Mouse (Mus musculus): ENCODE results near the gene Ackr2. TPM values are rescaled to one million over a fixed set of nuclear protein-coding genes. Genes with fewer than 3 reads are reported as not detected.

Ackr2 gene
- total and polyA plus RNA-seq, 2 experiments from 2014 or later, result 1.4 to 2.1 TPM

DNA sequence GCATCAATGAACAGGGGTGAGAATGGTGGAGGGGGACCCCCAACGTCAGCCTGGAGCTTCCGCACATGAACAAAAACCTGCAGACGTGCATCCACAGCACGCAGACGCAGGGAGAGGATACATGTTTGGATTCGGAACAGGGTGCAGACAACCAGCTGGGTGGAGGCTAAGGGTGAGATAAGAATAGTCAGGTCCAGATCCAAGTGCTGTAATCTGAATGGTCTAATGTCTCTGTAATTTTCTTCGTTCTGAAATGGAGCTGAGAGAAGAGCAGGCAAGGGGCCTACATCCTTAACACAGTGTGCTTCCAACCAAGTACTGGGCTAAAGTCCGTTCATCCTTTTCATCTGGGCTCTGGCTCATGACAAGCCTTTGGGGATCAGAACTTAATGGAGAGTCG lies 6.9 kb upstream of the Ackr2 start:
- Histone ChIP-seq H3K36me3 (ENCODE audit: insufficient read depth) (no peaks in the 10 kb centered on the region), H3K27ac (ENCODE audit: low read depth, low read length) (no peak overlapping the region), H3K4me1 (ENCODE audit: insufficient read depth) (no peaks in the 10 kb centered on the region), H3K4me3 (ENCODE audit: low read depth, low read length) (no peak overlapping the region), H3K9ac (no peak overlapping the region), H3K9me3 (ENCODE audit: low read length) (no peaks in the 10 kb centered on the region), H3K27me3 (ENCODE audit: insufficient read depth, low read length) (no peaks in the 10 kb centered on the region; the same call in 1 of the 2 replicates), H3K4me2 (ENCODE audit: low read depth) (no peak overlapping the region)
- no peak for DNase-seq
- WGBS, result 88% methylated on average over 9 of the region's 9 CpGs
- no peak for TF ChIP-seq CTCF (IDR thresholded peaks at IDR 0.05; ENCODE audit: low read depth)
- no peak for ATAC-seq

DNA sequence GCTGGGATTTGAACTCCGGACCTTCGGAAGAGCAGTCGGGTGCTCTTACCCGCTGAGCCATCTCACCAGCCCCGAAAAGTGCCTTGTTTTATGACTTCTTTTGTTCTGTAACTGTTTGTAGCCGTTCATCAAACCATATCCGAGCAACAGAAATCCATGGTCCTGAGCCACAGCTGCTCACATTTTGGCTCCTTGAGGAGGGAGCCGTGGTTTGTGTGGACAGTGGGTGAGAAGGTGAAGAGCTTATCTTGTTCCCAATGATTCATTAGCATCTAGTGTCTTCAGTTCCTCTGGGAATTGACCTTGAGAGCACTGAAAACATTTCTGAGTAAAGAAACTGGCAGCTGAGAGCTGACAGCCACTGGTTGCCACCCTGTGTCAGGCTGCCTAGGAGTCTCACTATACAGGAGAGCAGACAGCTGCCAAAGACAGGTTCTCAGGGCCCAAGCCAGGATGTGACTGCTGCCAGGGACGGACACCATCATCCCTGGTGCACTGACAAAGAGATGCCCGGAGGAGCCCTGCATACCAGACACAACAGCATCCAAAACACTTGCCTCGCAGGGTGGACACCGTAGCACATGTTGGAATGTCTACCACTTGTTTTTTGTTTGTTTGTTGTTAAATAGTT lies 6.0 kb upstream of the Ackr2 start:
- Histone ChIP-seq H3K9ac (no peak overlapping the region), H3K4me2 (ENCODE audit: low read depth) (no peak overlapping the region), H3K9me3 (ENCODE audit: low read length) (no peaks in the 10 kb centered on the region), H3K4me1 (ENCODE audit: insufficient read depth) (no peaks in the 10 kb centered on the region), H3K36me3 (ENCODE audit: insufficient read depth) (no peaks in the 10 kb centered on the region), H3K27me3 (ENCODE audit: insufficient read depth, low read length) (no peaks in the 10 kb centered on the region; the same call in 1 of the 2 replicates), H3K4me3 (ENCODE audit: low read depth, low read length) (no peak overlapping the region), H3K27ac (ENCODE audit: low read depth, low read length) (no peak overlapping the region)
- DNase-seq, result no peak
- TF ChIP-seq CTCF (IDR thresholded peaks at IDR 0.05; ENCODE audit: low read depth), result no peak
- 87% methylated on average over 12 of the region's 12 CpGs for WGBS
- ATAC-seq, result no peak

DNA sequence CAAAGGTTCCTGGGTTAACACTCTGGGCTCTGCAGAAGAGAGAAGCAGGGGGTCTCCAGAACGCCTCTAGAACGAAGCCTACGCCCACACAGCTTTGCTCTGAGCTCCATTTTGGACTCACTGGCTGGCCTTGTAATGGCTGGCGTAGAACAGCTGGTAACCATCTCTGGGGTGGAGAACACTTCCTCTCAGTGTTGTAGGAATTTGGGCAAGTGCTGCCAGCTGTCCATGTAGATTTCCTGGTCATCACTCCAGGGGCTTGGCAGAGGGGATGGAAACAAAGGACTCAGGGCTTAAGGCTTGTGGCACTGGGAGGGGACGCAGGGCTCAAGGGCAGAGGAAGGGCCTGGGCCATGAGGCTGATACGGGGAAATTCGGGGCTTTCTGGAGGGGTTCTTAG lies 3.7 kb upstream of the Ackr2 start:
- no peak for TF ChIP-seq CTCF (IDR thresholded peaks at IDR 0.05; ENCODE audit: low read depth)
- DNase-seq (no peak), ATAC-seq (no peak)
- H3K9ac ChIP-seq, result no peak overlapping the region
- no peak overlapping the region for H3K27ac ChIP-seq (ENCODE audit: low read depth, low read length)
- no peaks in the 10 kb centered on the region for H3K9me3 ChIP-seq (ENCODE audit: low read length)
- WGBS, result 79% methylated on average over 7 of the region's 7 CpGs
- no peaks in the 10 kb centered on the region for H3K36me3 ChIP-seq (ENCODE audit: insufficient read depth)
- no peaks in the 10 kb centered on the region; the same call in 1 of the 2 replicates for H3K27me3 ChIP-seq (ENCODE audit: insufficient read depth, low read length)
- no peak overlapping the region for H3K4me3 ChIP-seq (ENCODE audit: low read depth, low read length)
- no peak overlapping the region for H3K4me2 ChIP-seq (ENCODE audit: low read depth)
- no peaks in the 10 kb centered on the region for H3K4me1 ChIP-seq (ENCODE audit: insufficient read depth)

DNA sequence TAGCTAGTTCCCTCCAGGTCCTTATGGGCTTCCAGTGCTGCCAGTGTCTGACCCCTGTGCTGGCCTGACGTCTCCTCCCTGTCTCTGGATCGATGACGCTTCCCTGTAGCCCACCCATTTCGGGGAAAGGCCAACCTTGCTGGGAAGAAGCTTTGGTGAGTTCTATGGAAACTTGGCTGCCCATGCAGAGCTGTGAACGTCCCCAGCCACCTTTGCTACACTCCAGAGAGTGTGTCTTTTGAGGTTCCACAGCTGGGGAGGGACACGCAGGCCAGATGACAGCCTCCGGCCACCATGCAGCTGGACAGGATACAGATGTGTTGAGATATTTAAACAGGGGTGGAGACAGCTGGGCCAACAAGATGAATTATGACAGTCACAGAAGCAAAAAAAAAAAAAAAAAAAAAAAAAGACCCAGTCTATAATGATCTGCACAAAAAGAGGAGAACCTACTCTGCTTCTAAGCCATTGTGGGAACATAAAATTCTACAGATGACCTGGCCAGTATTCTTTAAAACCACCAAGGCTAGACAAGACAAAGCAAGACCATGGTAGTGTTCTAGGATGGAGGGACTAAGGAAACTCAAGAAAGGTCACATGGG lies 2.7 kb upstream of the Ackr2 start:
- 80% methylated on average over 7 of the region's 7 CpGs for WGBS
- TF ChIP-seq CTCF (IDR thresholded peaks at IDR 0.05; ENCODE audit: low read depth), result no peak
- H3K36me3 ChIP-seq (ENCODE audit: insufficient read depth), result no peaks in the 10 kb centered on the region
- H3K4me1 ChIP-seq (ENCODE audit: insufficient read depth), result no peaks in the 10 kb centered on the region
- no peak for ATAC-seq
- no peak for DNase-seq
- no peak overlapping the region for H3K9ac ChIP-seq
- no peaks in the 10 kb centered on the region; the same call in 1 of the 2 replicates for H3K27me3 ChIP-seq (ENCODE audit: insufficient read depth, low read length)
- no peak overlapping the region for H3K4me3 ChIP-seq (ENCODE audit: low read depth, low read length)
- no peak overlapping the region for H3K4me2 ChIP-seq (ENCODE audit: low read depth)
- H3K27ac ChIP-seq (ENCODE audit: low read depth, low read length), result no peak overlapping the region
- no peaks in the 10 kb centered on the region for H3K9me3 ChIP-seq (ENCODE audit: low read length)

DNA sequence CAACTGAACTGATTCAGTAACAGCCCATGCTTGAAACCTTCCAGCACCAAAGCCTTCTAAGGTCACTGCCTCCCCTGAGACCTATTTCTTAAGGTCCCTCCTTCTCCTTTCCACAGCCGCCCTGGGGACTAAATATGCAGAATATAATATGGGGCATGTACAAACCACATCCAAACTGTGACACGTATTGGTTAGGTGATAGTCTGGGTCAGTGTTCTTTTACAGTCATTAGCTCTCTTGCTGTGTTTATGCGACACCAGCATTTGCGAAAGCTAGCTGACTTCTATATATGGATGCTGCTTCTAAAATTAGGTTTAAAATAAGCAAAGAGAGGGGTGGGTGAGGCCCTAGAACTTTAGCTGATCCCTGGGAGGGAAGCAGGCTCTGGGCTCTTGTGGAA lies 1.3 kb upstream of the Ackr2 start:
- 82% methylated on average over 4 of the region's 4 CpGs for WGBS
- Histone ChIP-seq H3K4me1 (ENCODE audit: insufficient read depth) (no peaks in the 10 kb centered on the region), H3K36me3 (ENCODE audit: insufficient read depth) (no peaks in the 10 kb centered on the region), H3K27me3 (ENCODE audit: insufficient read depth, low read length) (no peaks in the 10 kb centered on the region), H3K9me3 (ENCODE audit: low read length) (no peaks in the 10 kb centered on the region), H3K27ac (ENCODE audit: low read depth, low read length) (no peak overlapping the region), H3K4me2 (ENCODE audit: low read depth) (no peak overlapping the region), H3K4me3 (ENCODE audit: low read depth, low read length) (no peak overlapping the region), H3K9ac (no peak overlapping the region)
- DNase-seq (no peak), ATAC-seq (no peak)
- TF ChIP-seq CTCF (IDR thresholded peaks at IDR 0.05; ENCODE audit: low read depth), result no peak

DNA sequence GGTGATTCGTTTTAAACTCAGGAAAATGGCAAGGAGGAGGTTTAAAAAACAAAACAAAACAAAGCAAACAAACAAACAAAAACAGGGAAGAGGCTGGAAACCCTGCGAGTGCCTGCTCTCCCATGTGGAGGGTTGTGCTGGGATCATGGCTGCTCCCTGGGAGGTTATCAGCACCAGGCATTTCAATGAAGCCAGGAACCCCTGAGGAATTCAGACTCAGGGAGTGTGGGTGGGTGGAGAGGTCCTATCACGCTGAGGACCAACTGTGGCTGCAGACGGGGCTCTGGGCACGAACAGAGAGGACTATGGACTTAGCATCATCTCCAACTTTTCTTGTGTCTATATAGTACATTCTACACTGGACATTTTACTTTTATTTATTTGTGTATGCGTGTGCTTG lies 1.2 kb downstream of the Ackr2 start:
- H3K4me1 ChIP-seq (ENCODE audit: insufficient read depth), result no peaks in the 10 kb centered on the region
- DNase-seq (no peak), ATAC-seq (no peak)
- no peaks in the 10 kb centered on the region for H3K36me3 ChIP-seq (ENCODE audit: insufficient read depth)
- no peak overlapping the region for H3K9ac ChIP-seq
- no peak for TF ChIP-seq CTCF (IDR thresholded peaks at IDR 0.05; ENCODE audit: low read depth)
- H3K27ac ChIP-seq (ENCODE audit: low read depth, low read length), result no peak overlapping the region
- no peak overlapping the region for H3K4me2 ChIP-seq (ENCODE audit: low read depth)
- H3K27me3 ChIP-seq (ENCODE audit: insufficient read depth, low read length), result no peaks in the 10 kb centered on the region
- 78% methylated on average over 6 of the region's 6 CpGs for WGBS
- no peak overlapping the region for H3K4me3 ChIP-seq (ENCODE audit: low read depth, low read length)
- H3K9me3 ChIP-seq (ENCODE audit: low read length), result no peaks in the 10 kb centered on the region

DNA sequence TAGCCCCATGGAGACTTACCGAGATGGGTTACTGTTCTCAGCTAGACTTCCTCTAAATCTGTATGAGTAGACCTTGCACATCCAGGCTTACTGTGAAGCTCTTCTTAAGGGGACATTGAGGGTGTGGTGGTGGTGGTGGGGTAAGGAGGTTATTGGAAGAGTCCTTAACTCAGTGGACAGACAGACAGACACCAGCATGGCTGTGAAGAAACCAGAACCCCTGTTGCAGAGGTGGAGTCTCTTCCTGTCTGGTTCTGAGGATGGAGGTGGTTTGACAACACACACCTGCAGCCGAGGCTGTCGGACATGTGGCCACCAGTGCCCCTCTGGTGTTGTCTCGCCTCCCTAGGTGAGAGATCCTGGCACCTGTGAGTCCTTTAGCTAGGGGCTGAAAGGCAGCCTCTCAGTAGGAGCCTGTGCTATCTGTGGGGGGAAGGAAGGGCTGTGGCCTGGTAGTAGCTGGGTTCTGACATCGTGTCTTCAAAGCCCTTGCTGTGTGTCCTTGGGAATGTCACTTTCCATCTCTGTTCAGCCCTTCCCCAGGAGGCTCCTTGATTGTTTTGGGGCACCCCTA lies 2.2 kb downstream of the Ackr2 start:
- no peak overlapping the region for H3K4me3 ChIP-seq (ENCODE audit: low read depth, low read length)
- DNase-seq (no peak), ATAC-seq (no peak)
- no peak overlapping the region for H3K9ac ChIP-seq
- no peaks in the 10 kb centered on the region for H3K27me3 ChIP-seq (ENCODE audit: insufficient read depth, low read length)
- no peaks in the 10 kb centered on the region for H3K36me3 ChIP-seq (ENCODE audit: insufficient read depth)
- H3K27ac ChIP-seq (ENCODE audit: low read depth, low read length), result no peak overlapping the region
- H3K9me3 ChIP-seq (ENCODE audit: low read length), result no peaks in the 10 kb centered on the region
- no peak for TF ChIP-seq CTCF (IDR thresholded peaks at IDR 0.05; ENCODE audit: low read depth)
- 88% methylated on average over 5 of the region's 5 CpGs for WGBS
- H3K4me2 ChIP-seq (ENCODE audit: low read depth), result no peak overlapping the region
- no peaks in the 10 kb centered on the region for H3K4me1 ChIP-seq (ENCODE audit: insufficient read depth)

Data from forebrain, postnatal 0 days (tissue).